22 mouse cellular contexts compared by ENCODE assay signal in genomic region chr10:43242215-43242614, GRCm38 (mm10). TPM values are rescaled to one million over a fixed set of nuclear protein-coding genes. Genes with fewer than 3 reads are reported as not detected.
DNase-seq lines count a peak whose midpoint lies in the region; ATAC-seq lines count a peak whose summit lies in the region.
"Had no signal": no experiment of that assay in that cellular context is flagged by ENCODE, and none has a peak within 500 bp of the region (broad histone marks: within the 10 kb centered on the region; RNA-seq: fewer than 3 reads in every experiment).

No protein-coding gene starts in this region.

- DNase-seq in embryonic facial prominence, embryonic 11.5 days (ENCODE audit: low spot score), result peak; percentile 9
- no peak for DNase-seq in embryonic facial prominence, embryonic 10.5 days (ENCODE audit: low spot score)
- DNase-seq in heart, adult 11 months, result peak; percentile 41
- DNase-seq in heart, adult 18-20 months, result no peak
- peak; percentile 30 for DNase-seq in midbrain, embryonic 14.5 days
- DNase-seq in midbrain, embryonic 10.5 days (ENCODE audit: low spot score), result no peak
- DNase-seq: adrenal gland, postnatal 14 days; cerebellum, adult 18-20 months; cerebellum, adult 9-11 months; cerebellum, postnatal 36 days; gastrocnemius, adult 2 months; gastrocnemius, postnatal 25 days; heart, postnatal 10 days; heart, postnatal 4 days had no signal

- ATAC-seq in embryonic facial prominence, embryonic 11.5 days (replicated peaks; ENCODE audit: insufficient number of reproducible peaks, low FRiP score, low TSS enrichment, low read depth), result no peak
- ATAC-seq in midbrain, embryonic 14.5 days (ENCODE audit: low FRiP score, low TSS enrichment), result no peak
- ATAC-seq in kidney, embryonic 14.5 days (ENCODE audit: low FRiP score, low TSS enrichment), result no peak
- ATAC-seq: activated CD4-positive, CD25-positive, alpha-beta regulatory T cell, adult 4 months; inflammation-experienced regulatory T-cells, adult 6 months; intestine, postnatal 0 days; Patski had no signal

- no peak overlapping the region for H3K9ac ChIP-seq in embryonic facial prominence, embryonic 11.5 days (replicated peaks; ENCODE audit: low read length)
- no peak overlapping the region for H3K9ac ChIP-seq in midbrain, embryonic 14.5 days (replicated peaks; ENCODE audit: low read length)
- H3K9ac ChIP-seq in kidney, embryonic 14.5 days (ENCODE audit: low read depth, low read length), result no peak overlapping the region
- H3K9ac ChIP-seq: embryonic facial prominence, embryonic 13.5 days; hindbrain, embryonic 15.5 days had no signal

- 82% methylated on average over 8 of the region's 8 CpGs for WGBS in embryonic facial prominence, embryonic 11.5 days
- WGBS in embryonic facial prominence, embryonic 10.5 days, result 88% methylated on average over 8 of the region's 8 CpGs
- WGBS in midbrain, embryonic 14.5 days, result 45% methylated on average over 8 of the region's 8 CpGs
- 85% methylated on average over 8 of the region's 8 CpGs for WGBS in midbrain, embryonic 10.5 days
- WGBS in kidney, embryonic 14.5 days, result 86% methylated on average over 8 of the region's 8 CpGs

- H3K27me3 ChIP-seq in embryonic facial prominence, embryonic 11.5 days (ENCODE audit: control insufficient read depth, insufficient read depth, low read length), result no peaks in the 10 kb centered on the region
- no peaks in the 10 kb centered on the region for H3K27me3 ChIP-seq in embryonic facial prominence, embryonic 10.5 days (replicated peaks; ENCODE audit: low read depth, poor library complexity, severe bottlenecking)
- no peaks in the 10 kb centered on the region for H3K27me3 ChIP-seq in midbrain, embryonic 14.5 days (ENCODE audit: control insufficient read depth, insufficient read depth, low read length)
- H3K27me3 ChIP-seq in midbrain, embryonic 10.5 days (ENCODE audit: low read depth, poor library complexity, severe bottlenecking), result no peaks in the 10 kb centered on the region
- H3K27me3 ChIP-seq in kidney, embryonic 14.5 days (ENCODE audit: control insufficient read depth, insufficient read depth, low read length), result no peaks in the 10 kb centered on the region
- H3K27me3 ChIP-seq: embryonic facial prominence, embryonic 13.5 days; hindbrain, embryonic 15.5 days; Patski had no signal

- H3K4me3 ChIP-seq in embryonic facial prominence, embryonic 11.5 days (ENCODE audit: low read depth, low read length), result no peak overlapping the region
- H3K4me3 ChIP-seq in embryonic facial prominence, embryonic 10.5 days, result no peak overlapping the region
- H3K4me3 ChIP-seq in midbrain, embryonic 14.5 days (replicated peaks; ENCODE audit: low read depth, low read length), result no peak overlapping the region
- no peak overlapping the region for H3K4me3 ChIP-seq in midbrain, embryonic 10.5 days
- no peak overlapping the region for H3K4me3 ChIP-seq in kidney, embryonic 14.5 days (ENCODE audit: low read length)
- H3K4me3 ChIP-seq: embryonic facial prominence, embryonic 13.5 days; gastrocnemius, adult 2 months; heart, embryonic 10.5 days; hindbrain, embryonic 15.5 days had no signal

- no peak overlapping the region for H3K27ac ChIP-seq in embryonic facial prominence, embryonic 11.5 days (replicated peaks; ENCODE audit: low read depth, low read length)
- no peak overlapping the region for H3K27ac ChIP-seq in embryonic facial prominence, embryonic 10.5 days (replicated peaks)
- H3K27ac ChIP-seq in midbrain, embryonic 14.5 days (replicated peaks; ENCODE audit: low read depth, low read length), result no peak overlapping the region
- no peak overlapping the region for H3K27ac ChIP-seq in midbrain, embryonic 10.5 days (replicated peaks)
- no peak overlapping the region for H3K27ac ChIP-seq in kidney, embryonic 14.5 days (ENCODE audit: low read depth, low read length)
- H3K27ac ChIP-seq: embryonic facial prominence, embryonic 13.5 days; gastrocnemius, adult 2 months; heart, embryonic 10.5 days; hindbrain, embryonic 15.5 days had no signal

- H3K4me2 ChIP-seq in embryonic facial prominence, embryonic 11.5 days (ENCODE audit: low read depth, low read length), result no peak overlapping the region
- H3K4me2 ChIP-seq in midbrain, embryonic 14.5 days (ENCODE audit: low read length), result no peak overlapping the region
- H3K4me2 ChIP-seq in kidney, embryonic 14.5 days (replicated peaks; ENCODE audit: low read depth, low read length), result no peak overlapping the region
- H3K4me2 ChIP-seq: embryonic facial prominence, embryonic 13.5 days; hindbrain, embryonic 15.5 days had no signal

- H3K4me1 ChIP-seq in embryonic facial prominence, embryonic 11.5 days (ENCODE audit: control insufficient read depth, insufficient read depth, low read length), result no peaks in the 10 kb centered on the region
- H3K4me1 ChIP-seq in embryonic facial prominence, embryonic 10.5 days, result peaks cover 41% of the 10 kb centered on the region
- H3K4me1 ChIP-seq in midbrain, embryonic 14.5 days (ENCODE audit: control insufficient read depth, insufficient read depth, low read length), result peaks cover 12% of the 10 kb centered on the region; the same call in 1 of the 2 replicates
- H3K4me1 ChIP-seq in midbrain, embryonic 10.5 days, result peaks cover 41% of the 10 kb centered on the region
- H3K4me1 ChIP-seq in kidney, embryonic 14.5 days (ENCODE audit: control insufficient read depth, insufficient read depth, low read length), result peaks cover 21% of the 10 kb centered on the region

- H3K9me3 ChIP-seq in embryonic facial prominence, embryonic 11.5 days (replicated peaks; ENCODE audit: control insufficient read depth, low read length), result no peaks in the 10 kb centered on the region
- H3K9me3 ChIP-seq in embryonic facial prominence, embryonic 10.5 days, result peaks cover 11% of the 10 kb centered on the region; the same call in 1 of the 2 replicates
- peaks cover 2% of the 10 kb centered on the region; the same call in 1 of the 2 replicates for H3K9me3 ChIP-seq in midbrain, embryonic 14.5 days (ENCODE audit: control insufficient read depth, low read length)
- peaks cover 10% of the 10 kb centered on the region; the same call in 1 of the 2 replicates for H3K9me3 ChIP-seq in midbrain, embryonic 10.5 days (replicated peaks)
- H3K9me3 ChIP-seq in kidney, embryonic 14.5 days (ENCODE audit: control insufficient read depth, low read length), result 0 out of 2 replicates have a peak, but pooled peaks cover 6% of the 10 kb centered on the region
- H3K9me3 ChIP-seq: hindbrain, embryonic 15.5 days had no signal

- H3K36me3 ChIP-seq in embryonic facial prominence, embryonic 11.5 days (replicated peaks; ENCODE audit: control insufficient read depth, insufficient read depth, low read depth, low read length), result no peaks in the 10 kb centered on the region
- peaks cover 13% of the 10 kb centered on the region for H3K36me3 ChIP-seq in embryonic facial prominence, embryonic 10.5 days (replicated peaks)
- H3K36me3 ChIP-seq in midbrain, embryonic 14.5 days (ENCODE audit: control insufficient read depth, insufficient read depth, low read length), result no peaks in the 10 kb centered on the region
- peaks cover 9% of the 10 kb centered on the region for H3K36me3 ChIP-seq in midbrain, embryonic 10.5 days
- H3K36me3 ChIP-seq in kidney, embryonic 14.5 days (ENCODE audit: control insufficient read depth, insufficient read depth, low read length), result no peaks in the 10 kb centered on the region
- H3K36me3 ChIP-seq: hindbrain, embryonic 15.5 days had no signal

RNA-seq across cellular contexts. Expression of gene Pdss2, which starts 20.9 kb away (rescaled TPM):
- polyA plus RNA-seq in embryonic facial prominence, embryonic 11.5 days (2014; fragmentation: Nextera tagmentation; extraction: Ambion mirVana), result 13.7 and 14.6 TPM in 2 replicates
- 15.5 and 15.9 TPM in 2 replicates for polyA plus RNA-seq in embryonic facial prominence, embryonic 10.5 days (2016; fragmentation: Nextera tagmentation; extraction: Ambion mirVana)
- total RNA-seq in heart, adult 18-20 months (2021), result 10 to 100 TPM; 35.0 to 35.9 TPM
- 18.1 and 19.0 TPM in 2 replicates for polyA plus RNA-seq in midbrain, embryonic 14.5 days (2014; fragmentation: Nextera tagmentation; extraction: Ambion mirVana)
- polyA plus RNA-seq in midbrain, embryonic 10.5 days (2016; fragmentation: Nextera tagmentation; extraction: Ambion mirVana), result 15.2 and 16.0 TPM in 2 replicates
- 12.5 and 17.6 TPM in 2 replicates for polyA plus RNA-seq in kidney, embryonic 14.5 days (2014; fragmentation: Nextera tagmentation; extraction: Ambion mirVana)

Comparison
In these comparisons a context has a peak if more than half of its experiments do, and no peak if none do; other contexts are left out.
1. DNase-seq: peak in embryonic facial prominence, embryonic 11.5 days (single experiment), heart, adult 11 months (single experiment) and midbrain, embryonic 14.5 days (single experiment); none in embryonic facial prominence, embryonic 10.5 days (single experiment), heart, adult 18-20 months (0 of 2) and midbrain, embryonic 10.5 days (single experiment).